Mouse (Mus musculus): ENCODE results near the gene Treh.

Treh gene

DNA sequence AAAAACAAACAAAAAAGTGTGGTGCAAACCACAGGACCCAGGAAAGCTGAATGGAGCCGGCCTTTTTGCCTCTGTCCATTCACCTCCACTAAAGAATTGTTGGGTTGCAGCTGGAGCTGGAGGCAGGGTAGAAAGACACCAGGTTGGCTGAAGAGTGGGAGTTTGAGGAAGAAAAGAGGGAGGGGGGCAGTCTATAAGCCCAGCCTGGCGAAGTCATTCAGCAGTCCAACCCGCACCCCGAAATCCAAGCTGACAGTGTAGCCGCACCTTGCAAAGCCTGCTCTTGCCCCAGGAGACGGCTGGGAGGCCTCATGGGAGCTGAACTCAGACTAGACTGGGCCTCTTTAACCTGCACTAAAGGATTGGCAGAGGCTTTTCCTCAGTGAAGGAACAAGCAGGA is 62.9 kb downstream of the Treh start:
- no peak for DNase-seq
